Mouse (Mus musculus): ENCODE measurements around the gene Stt3b. TPM values are rescaled to one million over a fixed set of nuclear protein-coding genes. Genes with fewer than 3 reads are reported as not detected.

Stt3b gene
- polyA plus RNA-seq (2016; fragmentation: Nextera tagmentation; extraction: Ambion mirVana) = 124 and 128 TPM in 2 replicates

GRCm38 (mm10) chr9:115310346-115311222, at the start of gene Stt3b:
Stt3b (minus strand) TSS chr9:115310421.
- peak within 1 kb of the TSS; percentile 95 for H3K4me3 ChIP-seq
- WGBS = under 1% methylated on average over 91 of the region's 91 CpGs
- H3K4me1 ChIP-seq = peaks cover 24% of the 10 kb centered on the region
- no peaks in the 10 kb centered on the region for H3K36me3 ChIP-seq
- H3K27ac ChIP-seq = peak within 1 kb of the TSS; percentile 95
- H3K4me2 ChIP-seq (replicated peaks) = peak within 1 kb of the TSS; percentile 71
- no peaks in the 10 kb centered on the region for H3K9me3 ChIP-seq
- peak within 1 kb of the TSS; percentile 98 for H3K9ac ChIP-seq
- no peaks in the 10 kb centered on the region for H3K27me3 ChIP-seq (replicated peaks)
- ATAC-seq (ENCODE audit: low FRiP score, low read depth) = peak; percentile 94

GRCm38 (mm10) chr9:115358421-115358820, 48.2 kb upstream of the Stt3b start:
- Histone ChIP-seq H3K4me3 (no peak overlapping the region), H3K9me3 (no peaks in the 10 kb centered on the region), H3K9ac (no peak overlapping the region), H3K36me3 (no peaks in the 10 kb centered on the region), H3K4me2 (replicated peaks) (no peak overlapping the region), H3K4me1 (no peaks in the 10 kb centered on the region; the same call in 1 of the 2 replicates), H3K27me3 (replicated peaks) (no peaks in the 10 kb centered on the region), H3K27ac (no peak overlapping the region)
- 91% methylated on average over 2 of the region's 2 CpGs for WGBS
- ATAC-seq (ENCODE audit: low FRiP score, low read depth) = no peak

DNA sequence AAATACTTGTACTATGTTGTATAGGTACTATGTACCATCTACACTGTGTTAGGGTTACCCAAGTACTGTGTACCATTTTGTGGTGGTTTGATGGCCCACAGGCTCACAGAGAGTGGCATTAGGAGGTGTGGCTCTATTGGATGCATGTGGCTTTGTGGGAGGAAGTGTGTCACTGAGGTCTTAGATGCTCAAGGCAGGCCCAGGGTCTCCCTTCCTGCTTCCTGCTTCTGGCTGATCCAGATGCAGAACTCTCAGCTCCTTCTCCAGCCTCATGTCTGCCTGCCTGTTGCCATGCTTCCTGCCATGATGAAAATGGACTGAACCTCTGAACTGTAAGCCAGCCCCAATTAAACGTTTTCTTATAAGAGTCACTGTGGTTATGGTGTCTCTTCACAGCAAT, 47.8 kb upstream of the Stt3b start:
- Histone ChIP-seq H3K9ac (no peak overlapping the region), H3K9me3 (no peaks in the 10 kb centered on the region), H3K27me3 (replicated peaks) (no peaks in the 10 kb centered on the region), H3K4me3 (no peak overlapping the region), H3K4me2 (replicated peaks) (no peak overlapping the region), H3K36me3 (no peaks in the 10 kb centered on the region), H3K4me1 (no peaks in the 10 kb centered on the region; the same call in 1 of the 2 replicates), H3K27ac (no peak overlapping the region)
- no peak for ATAC-seq (ENCODE audit: low FRiP score, low read depth)
- WGBS = 89% methylated on average over 1 of the region's 1 CpGs

DNA sequence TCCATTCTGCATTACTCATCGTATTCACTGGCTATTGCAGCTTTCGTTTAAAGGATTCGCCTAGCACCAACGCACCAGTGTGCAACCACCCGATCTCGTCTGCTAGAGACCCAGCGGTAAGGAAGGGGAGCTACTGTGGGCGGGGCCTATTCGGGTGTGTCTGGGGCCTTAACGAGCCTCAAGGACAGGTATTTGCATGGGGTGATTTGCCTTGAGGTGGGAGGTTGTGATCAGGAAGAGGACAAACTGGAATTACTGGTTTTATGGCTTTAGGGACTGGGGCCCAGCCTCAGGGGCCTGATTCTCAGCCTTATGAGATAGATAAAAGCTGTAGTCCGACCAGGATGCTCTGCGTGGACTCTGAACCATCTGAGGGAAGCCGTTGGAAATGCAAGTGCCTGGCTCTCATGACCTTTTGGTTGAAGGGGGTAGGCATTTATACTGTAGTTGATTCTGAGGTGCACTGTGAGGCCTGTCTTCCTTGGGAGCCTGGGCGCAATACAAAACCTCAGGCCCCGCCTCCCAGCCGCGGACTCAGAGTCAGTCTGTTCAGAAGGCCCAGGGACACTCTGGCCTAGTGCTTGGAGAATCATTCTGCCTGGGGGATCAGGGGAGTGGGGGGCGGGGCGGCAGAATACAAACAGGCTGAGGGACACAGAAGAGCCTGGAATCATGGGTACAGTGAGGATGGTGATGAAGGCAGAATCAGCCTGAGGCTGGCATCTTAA, 46.7 kb upstream of the Stt3b start:
- H3K27me3 ChIP-seq (replicated peaks) = no peaks in the 10 kb centered on the region
- WGBS = 22% methylated on average over 19 of the region's 19 CpGs
- H3K27ac ChIP-seq = no peak overlapping the region
- H3K4me3 ChIP-seq = no peak overlapping the region
- ATAC-seq (ENCODE audit: low FRiP score, low read depth) = no peak
- H3K4me1 ChIP-seq = no peaks in the 10 kb centered on the region; the same call in 1 of the 2 replicates
- no peaks in the 10 kb centered on the region for H3K36me3 ChIP-seq
- H3K9ac ChIP-seq = no peak overlapping the region
- H3K4me2 ChIP-seq (replicated peaks) = no peak overlapping the region
- H3K9me3 ChIP-seq = no peaks in the 10 kb centered on the region

GRCm38 (mm10) chr9:115355972-115356371, 45.8 kb upstream of the Stt3b start:
- Histone ChIP-seq H3K27ac (no peak overlapping the region), H3K36me3 (no peaks in the 10 kb centered on the region), H3K27me3 (replicated peaks) (no peaks in the 10 kb centered on the region), H3K9me3 (no peaks in the 10 kb centered on the region), H3K4me2 (replicated peaks) (no peak overlapping the region), H3K9ac (no peak overlapping the region), H3K4me3 (no peak overlapping the region), H3K4me1 (no peaks in the 10 kb centered on the region; the same call in 1 of the 2 replicates)
- 36% methylated on average over 5 of the region's 5 CpGs for WGBS
- no peak for ATAC-seq (ENCODE audit: low FRiP score, low read depth)

DNA sequence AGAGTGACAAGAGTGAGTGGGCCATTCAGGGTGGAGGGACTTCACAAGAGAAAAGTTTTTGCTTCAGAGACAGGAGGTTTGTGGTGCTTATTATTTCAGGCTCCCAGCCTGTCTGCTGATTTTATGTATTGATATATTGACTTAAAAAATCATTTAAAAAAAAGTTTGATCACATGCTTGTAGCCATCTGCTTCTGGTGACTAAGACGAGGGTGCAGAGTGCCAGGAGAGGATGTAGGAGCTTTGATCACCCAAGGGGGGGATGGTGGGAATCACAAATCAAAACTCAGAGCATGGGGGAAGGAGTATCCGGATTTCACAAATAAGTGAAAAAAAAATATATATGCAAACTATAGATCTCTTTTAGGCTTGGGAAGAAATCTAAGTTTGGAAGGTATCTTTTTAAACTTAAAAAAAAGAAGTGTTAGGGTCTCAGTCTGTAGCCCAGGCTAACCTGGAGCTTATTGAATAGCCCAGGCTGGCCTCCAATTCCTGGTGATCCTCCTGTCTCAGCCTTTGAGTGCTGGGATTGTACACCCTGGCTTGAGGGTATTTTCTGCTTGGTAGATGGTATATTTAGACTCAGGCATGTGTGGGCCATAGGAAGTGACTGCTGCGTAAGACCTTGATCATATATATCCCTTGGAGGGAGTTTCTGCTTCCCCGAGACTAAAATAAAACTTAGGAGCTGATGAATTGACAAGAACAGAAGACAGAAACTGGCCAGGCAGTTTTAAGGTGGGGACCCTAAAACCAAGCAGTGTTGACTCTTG, 39.7 kb upstream of the Stt3b start:
- WGBS = 77% methylated on average over 4 of the region's 4 CpGs
- H3K9ac ChIP-seq = no peak overlapping the region
- no peaks in the 10 kb centered on the region for H3K27me3 ChIP-seq (replicated peaks)
- H3K9me3 ChIP-seq = no peaks in the 10 kb centered on the region
- H3K4me1 ChIP-seq = no peaks in the 10 kb centered on the region
- no peak overlapping the region for H3K4me2 ChIP-seq (replicated peaks)
- H3K36me3 ChIP-seq = no peaks in the 10 kb centered on the region
- no peak overlapping the region for H3K4me3 ChIP-seq
- no peak for ATAC-seq (ENCODE audit: low FRiP score, low read depth)
- H3K27ac ChIP-seq = no peak overlapping the region

DNA sequence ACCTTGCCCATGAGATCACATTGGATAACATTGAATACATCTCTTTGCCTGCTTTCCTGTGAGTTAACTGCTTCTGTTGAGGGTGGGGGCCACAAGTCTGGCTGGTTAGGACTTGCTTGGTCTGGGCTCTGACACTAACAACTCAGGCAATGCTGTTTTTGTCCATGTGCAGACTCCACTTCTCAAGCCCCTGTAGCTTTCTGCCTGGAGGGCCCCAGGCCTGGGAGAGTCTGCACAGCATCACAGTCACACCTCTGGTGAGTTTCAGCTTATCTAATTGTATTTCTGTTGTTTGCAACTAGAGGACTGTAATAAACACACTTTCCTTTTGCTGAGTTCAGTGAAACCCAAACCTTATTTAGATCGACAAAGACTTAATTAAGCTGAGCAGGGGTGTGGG, 38.9 kb upstream of the Stt3b start:
- no peaks in the 10 kb centered on the region for H3K4me1 ChIP-seq
- ATAC-seq (ENCODE audit: low FRiP score, low read depth) = no peak
- H3K4me2 ChIP-seq (replicated peaks) = no peak overlapping the region
- H3K27me3 ChIP-seq (replicated peaks) = no peaks in the 10 kb centered on the region
- no peaks in the 10 kb centered on the region for H3K9me3 ChIP-seq
- no peaks in the 10 kb centered on the region for H3K36me3 ChIP-seq
- H3K27ac ChIP-seq = no peak overlapping the region
- H3K4me3 ChIP-seq = no peak overlapping the region
- 64% methylated on average over 1 of the region's 1 CpGs for WGBS
- no peak overlapping the region for H3K9ac ChIP-seq

DNA sequence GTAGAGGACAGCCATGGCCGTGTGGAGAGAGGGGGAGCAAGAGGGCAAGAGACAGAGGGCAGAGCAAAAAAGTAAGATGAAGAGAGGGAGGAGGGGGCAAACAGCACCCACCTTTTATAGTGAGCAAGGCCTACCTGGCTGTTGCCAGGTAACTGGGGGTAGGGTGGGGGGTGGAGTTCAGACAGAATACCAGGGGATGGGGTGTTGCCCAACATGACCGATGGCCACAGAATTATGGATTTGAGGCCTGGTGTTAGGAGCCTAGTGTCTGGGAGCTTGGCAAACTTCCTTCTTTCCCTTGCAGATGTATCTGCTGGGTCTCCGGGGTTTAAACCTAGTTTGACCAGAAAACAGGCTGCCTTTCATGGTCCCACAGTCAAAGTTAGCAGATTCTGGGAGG, 34.7 kb upstream of the Stt3b start:
- Histone ChIP-seq H3K9me3 (no peaks in the 10 kb centered on the region), H3K36me3 (no peaks in the 10 kb centered on the region), H3K9ac (no peak overlapping the region), H3K27ac (no peak overlapping the region), H3K4me2 (replicated peaks) (no peak overlapping the region), H3K27me3 (replicated peaks) (no peaks in the 10 kb centered on the region), H3K4me3 (no peak overlapping the region), H3K4me1 (peaks cover 5% of the 10 kb centered on the region; the same call in 1 of the 2 replicates)
- 80% methylated on average over 3 of the region's 3 CpGs for WGBS
- no peak for ATAC-seq (ENCODE audit: low FRiP score, low read depth)

GRCm38 (mm10) chr9:115341576-115341975, 31.4 kb upstream of the Stt3b start:
- 63% methylated on average over 9 of the region's 9 CpGs for WGBS
- no peak overlapping the region for H3K4me2 ChIP-seq (replicated peaks)
- H3K4me1 ChIP-seq = peaks cover 9% of the 10 kb centered on the region
- no peaks in the 10 kb centered on the region for H3K36me3 ChIP-seq
- no peak overlapping the region for H3K9ac ChIP-seq
- no peaks in the 10 kb centered on the region for H3K9me3 ChIP-seq
- no peak overlapping the region for H3K4me3 ChIP-seq
- H3K27me3 ChIP-seq (replicated peaks) = no peaks in the 10 kb centered on the region
- no peak for ATAC-seq (ENCODE audit: low FRiP score, low read depth)
- no peak overlapping the region for H3K27ac ChIP-seq

- Histone ChIP-seq H3K27me3 (replicated peaks) (no peaks in the 10 kb centered on the region), H3K27ac (no peak overlapping the region), H3K4me1 (peaks cover 9% of the 10 kb centered on the region), H3K4me2 (replicated peaks) (no peak overlapping the region), H3K36me3 (no peaks in the 10 kb centered on the region), H3K9ac (no peak overlapping the region), H3K9me3 (no peaks in the 10 kb centered on the region), H3K4me3 (no peak overlapping the region)
- 41% methylated on average over 12 of the region's 12 CpGs for WGBS
- ATAC-seq (ENCODE audit: low FRiP score, low read depth) = no peak
Observed at GRCm38 (mm10) chr9:115340212-115340815, 30.1 kb upstream of the Stt3b start.

- ATAC-seq (ENCODE audit: low FRiP score, low read depth) = no peak
- Histone ChIP-seq H3K4me2 (replicated peaks) (no peak overlapping the region), H3K36me3 (no peaks in the 10 kb centered on the region), H3K4me1 (peaks cover 9% of the 10 kb centered on the region), H3K27ac (no peak overlapping the region), H3K4me3 (no peak overlapping the region), H3K9me3 (no peaks in the 10 kb centered on the region), H3K9ac (no peak overlapping the region), H3K27me3 (replicated peaks) (no peaks in the 10 kb centered on the region)
- WGBS = 45% methylated on average over 6 of the region's 6 CpGs
Observed at GRCm38 (mm10) chr9:115338816-115339215, 28.6 kb upstream of the Stt3b start.
